Mouse (Mus musculus): ENCODE data around the gene Strap. TPM values are rescaled to one million over a fixed set of nuclear protein-coding genes. Genes with fewer than 3 reads are reported as not detected.
"Not testable (repeated sequence)": the region's sequence is repeated elsewhere in the genome, so short reads cannot be mapped to it uniquely, and the experiment has no call there.

Gene Strap
- polyA plus RNA-seq, 1 experiment from 2014 or later, result 240 TPM

DNA sequence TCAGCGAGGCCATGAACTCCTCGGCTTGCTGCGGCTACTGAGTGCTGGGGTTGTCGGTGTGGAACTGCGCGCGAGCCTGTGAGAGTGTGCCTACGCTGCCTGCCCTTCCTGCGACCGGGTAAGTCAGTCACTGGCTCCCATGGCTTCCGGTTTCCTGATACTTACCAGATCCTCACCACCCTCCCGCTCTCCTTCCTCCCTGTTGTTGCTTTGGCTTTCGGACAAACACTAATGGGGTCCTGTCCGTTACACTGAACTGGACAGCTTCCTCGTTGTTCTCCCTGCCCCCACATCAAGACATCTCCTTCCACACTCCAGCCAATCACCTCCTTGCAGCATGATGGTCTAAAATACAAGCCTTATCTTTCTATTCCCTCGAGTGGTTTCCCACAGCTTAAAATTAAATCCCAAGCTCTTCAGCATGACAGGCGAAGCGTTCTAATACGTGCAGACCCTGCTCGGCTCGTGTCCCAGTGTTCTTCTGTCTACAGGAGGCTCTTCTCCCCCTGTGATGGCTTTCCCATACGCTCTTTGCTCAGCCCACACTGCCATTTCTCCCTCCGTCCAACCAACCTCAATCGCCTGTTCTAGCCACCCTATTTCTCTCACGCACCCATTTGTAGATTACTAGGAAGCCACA lies 30.5 kb upstream of the Strap start:
- H3K4me1 ChIP-seq, result peaks cover 6% of the 10 kb centered on the region; the same call in 1 of the 2 replicates
- H3K36me3 ChIP-seq (replicated peaks), result no peaks in the 10 kb centered on the region
- no peak overlapping the region for H3K27ac ChIP-seq
- H3K4me3 ChIP-seq, result no peak overlapping the region
- H3K27me3 ChIP-seq (ENCODE audit: poor library complexity, severe bottlenecking), result no peaks in the 10 kb centered on the region
- DNase-seq (ENCODE audit: extremely low spot score, low spot score), result no peak
- no peaks in the 10 kb centered on the region for H3K9me3 ChIP-seq
- 90% methylated on average over 25 of the region's 25 CpGs for WGBS

DNA sequence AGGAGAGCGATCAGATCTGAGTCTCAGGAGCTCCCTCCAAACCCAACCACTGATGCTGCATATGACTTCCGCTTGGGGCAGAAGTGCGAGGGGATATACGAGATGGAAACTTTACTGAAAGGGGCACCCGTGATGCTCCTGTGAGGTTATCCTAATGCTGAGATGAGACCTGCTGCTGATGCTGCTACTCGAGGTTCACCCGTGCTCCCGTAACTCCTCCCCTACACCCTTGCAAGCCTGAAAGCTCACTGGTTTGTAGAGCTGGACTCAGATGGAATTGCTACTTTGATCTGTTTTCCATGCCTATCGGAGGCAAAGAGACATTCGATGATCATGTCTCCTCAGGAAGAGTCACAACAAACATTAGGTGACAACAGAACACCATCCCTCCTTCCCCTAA lies 28.7 kb upstream of the Strap start:
- Histone ChIP-seq H3K36me3 (replicated peaks) (no peaks in the 10 kb centered on the region), H3K4me1 (no peaks in the 10 kb centered on the region), H3K27me3 (ENCODE audit: poor library complexity, severe bottlenecking) (no peaks in the 10 kb centered on the region), H3K27ac (no peak overlapping the region), H3K9me3 (no peaks in the 10 kb centered on the region), H3K4me3 (no peak overlapping the region)
- 93% methylated on average over 10 of the region's 10 CpGs for WGBS
- DNase-seq (ENCODE audit: extremely low spot score, low spot score), result no peak

DNA sequence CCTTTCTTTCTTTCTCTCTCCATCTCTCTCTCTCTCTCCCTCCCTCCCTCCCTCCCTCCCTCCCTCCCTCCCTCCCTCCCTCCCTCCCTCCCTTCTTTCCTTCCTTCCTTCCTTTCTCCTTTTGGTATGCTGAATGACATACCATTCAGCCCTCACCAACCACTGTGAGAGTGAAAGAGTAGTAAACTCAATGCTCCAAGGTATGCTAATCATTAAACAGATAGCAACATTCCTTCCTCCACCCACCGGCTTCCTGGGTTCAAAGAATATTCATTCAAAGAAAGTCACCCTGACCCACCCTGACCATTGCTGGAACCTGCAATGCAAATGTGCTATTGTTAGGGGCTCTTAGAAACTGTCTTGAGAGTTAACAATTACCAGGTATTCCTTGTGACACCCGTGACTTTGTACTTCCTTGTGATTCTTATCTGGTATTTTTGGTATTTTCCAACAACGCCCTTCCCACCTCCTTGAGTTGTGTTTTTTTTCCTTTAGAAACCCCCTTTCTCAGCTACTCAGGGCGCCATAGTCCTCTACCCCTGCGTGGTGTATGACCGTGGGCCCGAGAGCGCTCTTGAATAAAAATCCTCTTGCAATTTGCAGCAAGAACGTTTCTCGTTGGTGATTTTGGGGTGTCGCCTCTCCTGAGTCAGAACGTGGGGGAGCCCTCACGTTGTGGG lies 26.0 kb upstream of the Strap start:
- not testable (repeated sequence) for H3K36me3 ChIP-seq (replicated peaks); H3K4me3 ChIP-seq; DNase-seq (ENCODE audit: extremely low spot score, low spot score); H3K27ac ChIP-seq; H3K9me3 ChIP-seq; H3K4me1 ChIP-seq; H3K27me3 ChIP-seq (ENCODE audit: poor library complexity, severe bottlenecking)
- WGBS, result 89% methylated on average over 13 of the region's 13 CpGs

DNA sequence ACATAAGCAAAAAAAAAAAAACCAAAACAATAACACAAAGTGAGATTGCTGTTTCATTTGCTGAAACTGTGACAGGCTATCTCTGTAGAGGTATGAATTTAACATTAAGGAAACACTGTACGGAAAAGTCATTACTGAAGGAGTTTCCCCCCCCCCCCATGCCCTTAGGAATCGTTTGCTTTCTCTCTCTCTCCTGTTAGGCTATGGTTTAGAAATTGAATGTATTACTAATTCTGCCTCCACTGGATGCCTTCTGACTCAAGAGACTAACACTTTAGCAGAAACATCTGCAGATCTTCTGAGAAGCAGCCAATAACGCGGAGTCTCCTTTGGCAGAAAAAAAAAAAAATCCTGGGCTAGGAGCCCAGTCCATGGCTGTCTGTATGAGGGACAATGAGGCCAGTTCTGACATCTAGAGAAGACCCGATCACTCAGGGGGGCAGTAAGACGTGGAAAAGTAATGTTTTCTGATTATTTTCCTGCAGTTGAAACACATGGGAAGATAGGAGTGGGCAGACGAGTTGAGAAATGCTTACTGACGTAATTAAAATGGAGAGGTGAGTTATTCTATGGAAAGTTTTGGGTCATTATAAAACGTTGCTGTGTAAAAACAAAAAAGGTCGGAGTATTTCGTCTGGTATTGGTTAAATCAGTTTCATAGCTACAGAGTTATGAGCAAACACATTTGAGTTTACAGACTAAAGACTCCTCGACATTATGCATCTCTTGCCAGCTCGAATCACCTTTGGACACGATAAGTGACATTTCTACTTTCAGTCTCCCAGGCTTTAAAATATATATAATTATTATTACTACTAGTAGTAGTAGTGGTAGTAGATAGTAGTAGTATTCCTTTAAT lies 24.5 kb upstream of the Strap start:
- no peak for DNase-seq (ENCODE audit: extremely low spot score, low spot score)
- Histone ChIP-seq H3K36me3 (replicated peaks) (no peaks in the 10 kb centered on the region), H3K4me3 (no peak overlapping the region), H3K27me3 (ENCODE audit: poor library complexity, severe bottlenecking) (no peaks in the 10 kb centered on the region), H3K4me1 (peaks cover 9% of the 10 kb centered on the region), H3K27ac (no peak overlapping the region), H3K9me3 (no peaks in the 10 kb centered on the region)
- WGBS, result 88% methylated on average over 14 of the region's 14 CpGs

DNA sequence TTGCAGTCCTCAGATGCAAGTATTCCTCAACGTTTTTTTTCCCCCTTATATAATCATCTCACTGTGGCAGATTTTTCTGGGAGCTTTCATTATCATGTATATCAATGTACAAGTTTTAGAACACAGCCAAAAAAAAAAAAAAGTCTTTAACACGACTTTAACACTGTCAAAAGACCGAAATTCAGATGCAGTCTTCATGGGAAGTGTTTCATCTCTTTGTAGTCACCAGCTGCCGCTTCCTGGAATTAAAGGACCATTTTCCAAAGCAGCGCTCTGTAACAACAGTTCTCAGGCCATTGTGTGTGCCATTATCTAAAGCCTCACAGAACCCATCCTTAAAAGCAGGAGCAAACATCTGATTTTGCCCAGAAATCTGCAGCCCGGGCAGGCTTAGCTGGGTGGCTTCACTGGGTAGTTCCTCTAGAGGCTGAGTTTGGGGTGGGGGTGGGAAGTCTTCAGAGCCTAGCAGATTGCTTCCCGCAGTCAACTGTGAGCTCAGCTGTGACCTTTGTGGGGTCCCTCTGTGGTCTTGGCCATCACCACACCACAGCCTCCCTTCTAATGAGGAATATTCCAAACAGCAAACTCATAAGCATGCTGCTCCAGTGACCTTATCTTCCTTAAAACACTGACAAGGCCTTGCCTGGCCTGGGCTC lies 22.1 kb upstream of the Strap start:
- DNase-seq (ENCODE audit: extremely low spot score, low spot score), result no peak
- Histone ChIP-seq H3K4me3 (no peak overlapping the region), H3K9me3 (no peaks in the 10 kb centered on the region), H3K36me3 (replicated peaks) (no peaks in the 10 kb centered on the region), H3K4me1 (peaks cover 9% of the 10 kb centered on the region), H3K27ac (peak overlapping the region; percentile 75), H3K27me3 (ENCODE audit: poor library complexity, severe bottlenecking) (no peaks in the 10 kb centered on the region)
- 60% methylated on average over 7 of the region's 7 CpGs for WGBS

DNA sequence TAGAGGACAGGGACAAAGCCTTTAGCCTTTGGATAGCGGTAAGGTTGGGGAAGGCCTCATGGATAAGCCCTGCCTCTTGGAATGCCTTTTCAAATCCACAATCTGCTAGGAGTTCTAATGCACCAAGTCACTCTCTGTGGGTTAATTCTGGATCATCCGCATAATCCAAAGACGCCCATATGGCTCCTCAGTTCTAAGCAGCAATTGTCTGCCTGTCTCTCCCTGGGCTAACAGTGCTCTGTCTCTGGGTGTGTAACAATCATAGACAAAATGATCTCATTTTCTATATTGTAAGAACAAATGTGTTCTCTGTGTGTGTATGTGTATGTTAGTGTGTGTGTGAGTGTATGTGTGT lies 21.6 kb upstream of the Strap start:
- no peak for DNase-seq (ENCODE audit: extremely low spot score, low spot score)
- Histone ChIP-seq H3K4me1 (peaks cover 9% of the 10 kb centered on the region), H3K36me3 (replicated peaks) (no peaks in the 10 kb centered on the region), H3K27me3 (ENCODE audit: poor library complexity, severe bottlenecking) (no peaks in the 10 kb centered on the region), H3K4me3 (no peak overlapping the region), H3K27ac (peak overlapping the region; percentile 75), H3K9me3 (no peaks in the 10 kb centered on the region)
- 70% methylated on average over 3 of the region's 3 CpGs for WGBS

DNA sequence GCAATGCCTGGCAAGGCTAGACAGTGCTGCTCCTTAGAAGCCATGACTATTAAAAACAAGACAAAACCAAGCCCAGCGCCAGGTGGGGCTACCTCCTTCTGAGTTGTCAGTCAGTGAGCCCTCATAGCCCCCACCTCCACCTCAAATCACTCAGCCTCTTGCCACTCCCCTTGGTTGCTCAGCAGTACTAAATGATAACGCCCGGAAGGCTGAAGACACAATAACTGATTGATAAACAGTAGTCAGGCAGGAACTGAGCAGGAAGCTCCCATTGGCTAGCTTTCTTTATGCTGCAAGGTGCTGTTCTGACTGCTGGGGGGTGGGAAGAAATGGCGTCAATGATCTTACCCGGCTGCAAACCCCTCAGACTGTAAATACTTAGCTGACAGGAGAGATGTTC lies 18.1 kb upstream of the Strap start:
- 75% methylated on average over 5 of the region's 5 CpGs for WGBS
- no peaks in the 10 kb centered on the region for H3K9me3 ChIP-seq
- DNase-seq (ENCODE audit: extremely low spot score, low spot score), result no peak
- peaks cover 9% of the 10 kb centered on the region for H3K4me1 ChIP-seq
- no peak overlapping the region for H3K4me3 ChIP-seq
- no peaks in the 10 kb centered on the region for H3K36me3 ChIP-seq (replicated peaks)
- H3K27ac ChIP-seq, result no peak overlapping the region
- H3K27me3 ChIP-seq (ENCODE audit: poor library complexity, severe bottlenecking), result no peaks in the 10 kb centered on the region

DNA sequence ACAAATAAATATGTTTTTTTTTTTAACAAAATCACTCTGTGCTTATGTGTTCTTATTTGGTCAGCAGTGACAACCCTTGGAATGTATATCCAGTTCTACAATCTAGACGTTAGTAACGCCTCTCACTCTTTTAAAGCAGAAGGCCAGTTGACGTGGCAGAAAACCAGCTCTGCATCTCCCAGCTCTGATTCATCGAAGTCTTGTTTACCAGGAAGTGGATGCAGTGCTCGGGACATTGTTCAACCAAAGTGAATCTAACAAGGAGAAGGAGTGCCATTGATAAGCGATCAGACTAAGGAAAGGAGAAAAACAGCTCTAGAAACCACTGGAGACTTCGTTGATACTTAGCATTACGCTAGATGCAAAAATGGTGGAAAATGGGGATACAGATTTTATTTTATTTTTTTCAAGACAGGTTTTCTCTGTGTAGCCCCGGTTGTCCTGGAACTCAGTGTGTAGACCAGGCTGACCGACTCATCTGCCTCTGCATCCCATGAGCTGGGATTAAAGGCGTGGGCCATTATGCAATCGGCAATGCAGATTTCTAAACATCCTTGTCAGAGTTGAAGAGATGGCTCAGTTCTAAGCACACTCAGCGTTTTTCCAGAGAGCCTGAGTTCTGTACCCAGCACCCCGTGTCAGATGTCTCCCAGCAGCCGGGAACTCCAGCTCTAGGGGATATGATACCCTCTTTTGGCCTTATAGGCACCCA lies 12.5 kb upstream of the Strap start:
- Histone ChIP-seq H3K27me3 (ENCODE audit: poor library complexity, severe bottlenecking) (no peaks in the 10 kb centered on the region), H3K4me3 (no peak overlapping the region), H3K4me1 (no peaks in the 10 kb centered on the region), H3K36me3 (replicated peaks) (no peaks in the 10 kb centered on the region), H3K27ac (no peak overlapping the region), H3K9me3 (no peaks in the 10 kb centered on the region)
- WGBS, result 91% methylated on average over 15 of the region's 15 CpGs
- DNase-seq (ENCODE audit: extremely low spot score, low spot score), result no peak

DNA sequence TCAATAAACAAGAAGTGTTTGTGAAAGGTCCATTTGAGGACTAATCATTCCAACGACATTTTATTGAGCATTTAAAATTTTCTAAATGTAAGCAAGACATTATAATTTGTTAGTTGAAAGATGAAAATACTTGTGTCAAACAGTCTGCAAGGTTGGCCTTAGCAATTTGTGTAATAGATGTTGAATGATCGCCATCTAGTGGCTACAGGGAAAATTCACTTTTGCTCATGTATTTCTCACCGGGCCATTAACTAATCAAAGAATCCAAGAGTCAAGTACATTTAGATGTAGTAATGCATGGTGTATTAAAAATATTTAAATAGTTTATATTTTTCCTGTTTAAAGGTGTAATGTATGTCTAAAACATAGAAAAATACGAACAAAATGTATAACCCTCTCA lies 11.0 kb upstream of the Strap start:
- Histone ChIP-seq H3K27ac (no peak overlapping the region), H3K4me3 (no peak overlapping the region), H3K36me3 (replicated peaks) (no peaks in the 10 kb centered on the region), H3K9me3 (no peaks in the 10 kb centered on the region), H3K4me1 (no peaks in the 10 kb centered on the region), H3K27me3 (ENCODE audit: poor library complexity, severe bottlenecking) (no peaks in the 10 kb centered on the region)
- DNase-seq (ENCODE audit: extremely low spot score, low spot score), result no peak
- 8% methylated on average over 4 of the region's 4 CpGs for WGBS

DNA sequence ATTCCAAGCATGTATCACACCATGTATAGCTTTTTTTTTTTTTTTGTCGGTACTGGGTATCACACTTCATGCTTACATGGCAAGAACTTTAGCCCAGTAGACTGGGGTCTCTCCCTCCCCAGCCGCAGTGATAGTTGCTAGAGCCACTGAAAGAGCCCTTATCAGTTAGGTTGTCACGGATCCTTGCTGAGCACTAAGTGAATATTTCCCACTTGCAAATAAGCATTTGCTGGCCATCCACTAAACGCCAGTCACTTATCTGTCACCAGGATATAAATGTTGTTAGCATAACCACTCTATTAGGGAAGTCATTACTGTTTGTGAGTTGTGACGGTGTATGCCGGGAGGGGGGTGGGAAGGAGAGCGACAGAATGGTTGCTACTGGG lies 425 bp upstream of the Strap start:
- H3K27ac ChIP-seq, result peak overlapping the region; percentile 94
- 11% methylated on average over 7 of the region's 7 CpGs for WGBS

DNA sequence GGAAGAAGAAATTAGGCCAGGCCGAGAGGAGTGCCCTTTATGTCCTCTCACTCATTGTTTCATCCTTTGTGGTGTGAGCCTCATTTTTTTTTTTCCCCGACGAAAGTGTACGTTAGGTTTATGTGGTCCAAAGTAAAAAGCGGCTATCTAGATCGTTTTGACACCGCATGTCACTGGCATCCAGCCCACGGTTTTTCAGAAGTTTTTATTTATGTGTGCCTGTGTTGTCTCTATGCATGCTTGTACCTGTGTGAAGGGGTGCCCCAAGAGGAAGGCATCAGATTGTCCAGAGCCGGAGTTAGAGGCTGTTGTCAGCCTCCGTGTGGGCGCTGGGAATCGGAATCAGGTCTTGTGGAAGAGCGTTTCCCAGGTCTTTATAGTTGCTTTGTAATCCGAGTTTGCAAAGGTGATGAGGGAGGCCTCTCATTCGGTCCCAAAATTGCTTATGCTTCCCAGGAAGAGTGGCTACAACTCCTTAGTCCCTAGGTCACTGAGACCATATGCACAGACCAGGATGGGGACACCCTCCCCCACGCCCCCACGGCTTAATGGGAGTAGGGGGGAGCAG lies 877 bp downstream of the Strap start:
- H3K27me3 ChIP-seq (ENCODE audit: poor library complexity, severe bottlenecking), result peaks cover 14% of the 10 kb centered on the region
- peaks cover 45% of the 10 kb centered on the region for H3K36me3 ChIP-seq (replicated peaks)
- peak overlapping the region; percentile 92 for H3K4me3 ChIP-seq
- 11% methylated on average over 17 of the region's 17 CpGs for WGBS
- H3K4me1 ChIP-seq, result peaks cover 17% of the 10 kb centered on the region
- no peak for DNase-seq (ENCODE audit: extremely low spot score, low spot score)
- H3K9me3 ChIP-seq, result no peaks in the 10 kb centered on the region
- H3K27ac ChIP-seq, result peak overlapping the region; percentile 94

More for the DNA sequence above, 425 bp upstream of the Strap start:
- Histone ChIP-seq H3K36me3 (replicated peaks) (peaks cover 32% of the 10 kb centered on the region), H3K4me3 (peak overlapping the region; percentile 92), H3K4me1 (peaks cover 17% of the 10 kb centered on the region), H3K27me3 (ENCODE audit: poor library complexity, severe bottlenecking) (peaks cover 14% of the 10 kb centered on the region), H3K9me3 (no peaks in the 10 kb centered on the region)
- DNase-seq (ENCODE audit: extremely low spot score, low spot score), result no peak

DNA sequence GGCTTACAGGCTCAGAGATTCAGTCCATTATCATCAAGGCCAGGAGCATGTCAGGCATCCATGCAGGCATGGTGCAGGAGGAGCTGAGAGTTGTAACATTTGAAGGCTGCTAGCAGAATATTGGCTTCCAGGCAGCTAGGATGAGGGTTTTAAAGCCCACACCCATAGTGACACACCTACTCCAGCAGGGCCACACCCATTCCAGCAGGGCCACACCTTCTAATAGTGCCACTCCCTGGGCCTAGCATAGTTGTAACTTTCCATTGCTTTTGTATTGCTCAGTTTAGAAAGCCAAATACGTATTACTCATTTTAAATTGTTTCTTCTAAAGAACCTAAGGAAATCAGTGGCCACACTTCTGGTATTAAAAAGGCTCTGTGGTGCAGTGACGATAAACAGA lies 6.1 kb downstream of the Strap start:
- Histone ChIP-seq H3K4me3 (no peak overlapping the region), H3K36me3 (replicated peaks) (peaks cover 97% of the 10 kb centered on the region), H3K27me3 (ENCODE audit: poor library complexity, severe bottlenecking) (no peaks in the 10 kb centered on the region), H3K9me3 (no peaks in the 10 kb centered on the region), H3K27ac (no peak overlapping the region), H3K4me1 (peaks cover 10% of the 10 kb centered on the region)
- no peak for DNase-seq (ENCODE audit: extremely low spot score, low spot score)
- WGBS, result 94% methylated on average over 2 of the region's 2 CpGs

Data from forebrain, embryonic 10.5 days (tissue).